Mouse (Mus musculus) kidney, postnatal 0 days (tissue): ENCODE data around the gene Ube2e2. TPM values are rescaled to one million over a fixed set of nuclear protein-coding genes. Genes with fewer than 3 reads are reported as not detected.

Experiments
- ATAC-seq: fragments of 200-750 bp; cut with Nextera tagmentation; replicated peaks from 2 replicates; pipeline ENCODE4 v1.8.0; 2017; ENCODE audit warnings: low read depth, moderate number of reproducible peaks, moderate TSS enrichment, moderate library complexity; ENCODE audit not compliant: low FRiP score
- DNase-seq: peaks from one replicate; pipeline ENCODE4 v3.0.0-alpha.2; 2016; ENCODE audit warnings: low spot score
- H3K27ac ChIP-seq: fragments of 300-500 bp; sonication (generic); 2 replicates; pipeline ENCODE4 v1.5.1; 2014; ENCODE audit warnings: mild to moderate bottlenecking
- H3K27me3 ChIP-seq: fragments of 300-500 bp; sonication (generic); 2 replicates; pipeline ENCODE4 v1.6.1; 2014; ENCODE audit warnings: low read length, mixed read lengths; ENCODE audit not compliant: insufficient read depth
- H3K36me3 ChIP-seq: fragments of 300-500 bp; sonication (generic); 2 replicates; pipeline ENCODE4 v1.6.1; 2014; ENCODE audit warnings: low read length, mixed read lengths; ENCODE audit not compliant: insufficient read depth
- H3K4me1 ChIP-seq: fragments of 300-500 bp; sonication (generic); replicated peaks from 2 replicates; pipeline ENCODE4 v1.6.1; 2014; ENCODE audit warnings: antibody characterized with exemption, low read length, mixed read lengths; ENCODE audit not compliant: insufficient read depth
- H3K4me2 ChIP-seq: fragments of 300-500 bp; sonication (generic); 2 replicates; pipeline ENCODE4 v1.6.1; 2014; ENCODE audit warnings: mild to moderate bottlenecking, low read length, moderate library complexity, mixed read lengths
- H3K4me3 ChIP-seq: fragments of 300-500 bp; sonication (generic); replicated peaks from 2 replicates; pipeline ENCODE4 v1.5.1; 2014; ENCODE audit warnings: low read depth, low read length
- H3K9ac ChIP-seq: fragments of 300-500 bp; sonication (generic); 2 replicates; pipeline ENCODE4 v1.6.1; 2014; ENCODE audit warnings: low read depth, low read length
- H3K9me3 ChIP-seq: fragments of 300-500 bp; sonication (generic); replicated peaks from 2 replicates; pipeline ENCODE4 v1.6.1; 2016; ENCODE audit warnings: low read length, inconsistent platforms, mixed read lengths
- CTCF ChIP-seq: IDR thresholded peaks from 2 replicates; pipeline ENCODE4 v1.5.1; 2016; ENCODE audit warnings: antibody characterized with exemption, low read depth, mild to moderate bottlenecking, moderate library complexity
- WGBS: fragments of 180-500 bp; shearing (Covaris S2); extraction: QIAGEN DNeasy Blood & Tissue Kit; methylation state at CpG from one replicate; pipeline ENCODE4 v1.1.7; 2014; 5-methylcytosine and 5-hydroxymethylcytosine counted together
- polyA plus RNA-seq: library from polyadenylated mRNA; unstranded; fragments of >200 nt; fragmentation: Nextera tagmentation; extraction: Ambion mirVana; gene quantifications from 2 replicates; pipeline ENCODE4 v1.2.1, GENCODE M21; 2015

Gene Ube2e2
- polyA plus RNA-seq, 1 experiment from 2014 or later, result 53.8 TPM

GRCm38 (mm10) chr14:18755410-18755809, 138.7 kb downstream of the Ube2e2 start:
- Histone ChIP-seq H3K27me3 (no peaks in the 10 kb centered on the region), H3K27ac (no peak overlapping the region), H3K4me2 (no peak overlapping the region), H3K9me3 (no peaks in the 10 kb centered on the region), H3K4me1 (no peaks in the 10 kb centered on the region), H3K4me3 (no peak overlapping the region), H3K36me3 (no peaks in the 10 kb centered on the region), H3K9ac (no peak overlapping the region)
- no peak for DNase-seq
- WGBS, result 64% methylated on average over 1 of the region's 1 CpGs
- no peak for ATAC-seq
- no peak for TF ChIP-seq CTCF

- TF ChIP-seq CTCF, result no peak
- H3K36me3 ChIP-seq, result no peaks in the 10 kb centered on the region
- DNase-seq (no peak), ATAC-seq (no peak)
- H3K9ac ChIP-seq, result no peak overlapping the region
- H3K4me3 ChIP-seq, result no peak overlapping the region
- no peaks in the 10 kb centered on the region for H3K4me1 ChIP-seq
- 87% methylated on average over 2 of the region's 2 CpGs for WGBS
- no peaks in the 10 kb centered on the region for H3K27me3 ChIP-seq
- H3K4me2 ChIP-seq, result no peak overlapping the region
- no peak overlapping the region for H3K27ac ChIP-seq
- no peaks in the 10 kb centered on the region for H3K9me3 ChIP-seq
These were observed 139.5 kb downstream of the Ube2e2 start for GRCm38 (mm10) chr14:18754595-18754994.

- Histone ChIP-seq H3K4me3 (no peak overlapping the region), H3K27ac (no peak overlapping the region), H3K36me3 (no peaks in the 10 kb centered on the region), H3K9me3 (no peaks in the 10 kb centered on the region), H3K4me2 (no peak overlapping the region), H3K4me1 (no peaks in the 10 kb centered on the region), H3K9ac (no peak overlapping the region), H3K27me3 (no peaks in the 10 kb centered on the region)
- 92% methylated on average over 2 of the region's 2 CpGs for WGBS
- TF ChIP-seq CTCF, result no peak
- DNase-seq (no peak), ATAC-seq (no peak)
These were observed 140.1 kb downstream of the Ube2e2 start for GRCm38 (mm10) chr14:18754001-18754400.

- H3K4me2 ChIP-seq, result no peak overlapping the region
- DNase-seq (peak; percentile 33), ATAC-seq (no peak)
- no peak overlapping the region for H3K27ac ChIP-seq
- H3K4me1 ChIP-seq, result no peaks in the 10 kb centered on the region
- WGBS, result 62% methylated on average over 4 of the region's 4 CpGs
- H3K4me3 ChIP-seq, result no peak overlapping the region
- H3K9ac ChIP-seq, result no peak overlapping the region
- H3K27me3 ChIP-seq, result no peaks in the 10 kb centered on the region
- H3K36me3 ChIP-seq, result no peaks in the 10 kb centered on the region
- TF ChIP-seq CTCF, result no peak
- no peaks in the 10 kb centered on the region for H3K9me3 ChIP-seq
These were observed 162.9 kb downstream of the Ube2e2 start for GRCm38 (mm10) chr14:18731154-18731553.

- no peak overlapping the region for H3K4me3 ChIP-seq
- H3K9me3 ChIP-seq, result no peaks in the 10 kb centered on the region
- no peak overlapping the region for H3K9ac ChIP-seq
- H3K4me1 ChIP-seq, result no peaks in the 10 kb centered on the region
- H3K27ac ChIP-seq, result no peak overlapping the region
- no peak overlapping the region for H3K4me2 ChIP-seq
- WGBS, result 93% methylated on average over 2 of the region's 2 CpGs
- no peak for TF ChIP-seq CTCF
- no peak for DNase-seq
- H3K36me3 ChIP-seq, result no peaks in the 10 kb centered on the region
- H3K27me3 ChIP-seq, result no peaks in the 10 kb centered on the region
- no peak for ATAC-seq
These were observed 173.2 kb downstream of the Ube2e2 start for GRCm38 (mm10) chr14:18720601-18721591.

GRCm38 (mm10) chr14:18716970-18717369, 177.1 kb downstream of the Ube2e2 start:
- TF ChIP-seq CTCF, result no peak
- WGBS, result 81% methylated on average over 1 of the region's 1 CpGs
- Histone ChIP-seq H3K4me3 (no peak overlapping the region), H3K27ac (no peak overlapping the region), H3K4me1 (no peaks in the 10 kb centered on the region), H3K9ac (no peak overlapping the region), H3K4me2 (no peak overlapping the region), H3K9me3 (no peaks in the 10 kb centered on the region), H3K27me3 (no peaks in the 10 kb centered on the region), H3K36me3 (no peaks in the 10 kb centered on the region)
- DNase-seq (no peak), ATAC-seq (peak; percentile 49; the same call in 1 of the 2 replicates)
